Mouse (Mus musculus): Measurements from ENCODE around the gene Ncapg2.

The Ncapg2 gene

GRCm38 (mm10) chr12:116405045-116405835, at the start of gene Ncapg2:
Gene Ncapg2 (plus strand): TSS chr12:116405402.
- DNase-seq (ENCODE audit: inconsistent age in 2 of 2, low spot score in 1 of 2): peak; percentile 98 to 99

GRCm38 (mm10) chr12:116362091-116362490, 43.1 kb upstream of the Ncapg2 start:
- DNase-seq (ENCODE audit: inconsistent age in 2 of 2, low spot score in 1 of 2): no peak

GRCm38 (mm10) chr12:116366900-116367299, 38.3 kb upstream of the Ncapg2 start:
- DNase-seq (ENCODE audit: inconsistent age in 2 of 2, low spot score in 1 of 2): no peak

- no peak for DNase-seq (ENCODE audit: inconsistent age in 2 of 2, low spot score in 1 of 2)
These were observed 37.9 kb upstream of the Ncapg2 start for GRCm38 (mm10) chr12:116367346-116367745.

- no peak for DNase-seq (ENCODE audit: inconsistent age in 2 of 2, low spot score in 1 of 2)
These were observed 36.3 kb upstream of the Ncapg2 start for GRCm38 (mm10) chr12:116368857-116369256.

GRCm38 (mm10) chr12:116383101-116383500, 22.1 kb upstream of the Ncapg2 start:
- DNase-seq (ENCODE audit: inconsistent age in 2 of 2, low spot score in 1 of 2): no peak

- no peak for DNase-seq (ENCODE audit: inconsistent age in 2 of 2, low spot score in 1 of 2)
These were observed 21.2 kb upstream of the Ncapg2 start for GRCm38 (mm10) chr12:116383995-116384394.

- DNase-seq (ENCODE audit: inconsistent age in 2 of 2, low spot score in 1 of 2): no peak
These were observed 18.4 kb upstream of the Ncapg2 start for GRCm38 (mm10) chr12:116386802-116387201.

GRCm38 (mm10) chr12:116389868-116390267, 15.3 kb upstream of the Ncapg2 start:
- DNase-seq (ENCODE audit: inconsistent age in 2 of 2, low spot score in 1 of 2): no peak

- no peak for DNase-seq (ENCODE audit: inconsistent age in 2 of 2, low spot score in 1 of 2)
These were observed 10.9 kb upstream of the Ncapg2 start for GRCm38 (mm10) chr12:116394327-116394726.

GRCm38 (mm10) chr12:116395312-116395711, 9.9 kb upstream of the Ncapg2 start:
- no peak for DNase-seq (ENCODE audit: inconsistent age in 2 of 2, low spot score in 1 of 2)

GRCm38 (mm10) chr12:116396072-116396695, 9.0 kb upstream of the Ncapg2 start:
- peak in 1 of 2 experiments; percentile 51 for DNase-seq (ENCODE audit: inconsistent age in 2 of 2, low spot score in 1 of 2)

- peak; percentile 21 to 53 for DNase-seq (ENCODE audit: inconsistent age in 2 of 2, low spot score in 1 of 2)
These were observed 1.1 kb upstream of the Ncapg2 start for GRCm38 (mm10) chr12:116404012-116404679.

GRCm38 (mm10) chr12:116405836-116406155, 594 bp downstream of the Ncapg2 start:
- no peak for DNase-seq (ENCODE audit: inconsistent age in 2 of 2, low spot score in 1 of 2)

- DNase-seq (ENCODE audit: inconsistent age in 2 of 2, low spot score in 1 of 2): no peak
These were observed 2.7 kb downstream of the Ncapg2 start for GRCm38 (mm10) chr12:116407883-116408282.

- DNase-seq (ENCODE audit: inconsistent age in 2 of 2, low spot score in 1 of 2): no peak
These were observed 9.7 kb downstream of the Ncapg2 start for GRCm38 (mm10) chr12:116414941-116415340.

GRCm38 (mm10) chr12:116416514-116416913, 11.3 kb downstream of the Ncapg2 start:
- DNase-seq (ENCODE audit: inconsistent age in 2 of 2, low spot score in 1 of 2): no peak

GRCm38 (mm10) chr12:116421656-116422055, 16.5 kb downstream of the Ncapg2 start:
- no peak for DNase-seq (ENCODE audit: inconsistent age in 2 of 2, low spot score in 1 of 2)

- no peak for DNase-seq (ENCODE audit: inconsistent age in 2 of 2, low spot score in 1 of 2)
These were observed 20.2 kb downstream of the Ncapg2 start for GRCm38 (mm10) chr12:116425392-116425791.

- no peak for DNase-seq (ENCODE audit: inconsistent age in 2 of 2, low spot score in 1 of 2)
These were observed 28.5 kb downstream of the Ncapg2 start for GRCm38 (mm10) chr12:116433742-116434141.

GRCm38 (mm10) chr12:116435232-116435631, 30.0 kb downstream of the Ncapg2 start:
- DNase-seq (ENCODE audit: inconsistent age in 2 of 2, low spot score in 1 of 2): no peak

- DNase-seq (ENCODE audit: inconsistent age in 2 of 2, low spot score in 1 of 2): no peak
These were observed 30.9 kb downstream of the Ncapg2 start for GRCm38 (mm10) chr12:116436125-116436524.

All from adrenal gland, adult (tissue).